Mouse (Mus musculus) gastrocnemius, postnatal 10 days (tissue): ENCODE measurements around the gene Casp4. TPM values are rescaled to one million over a fixed set of nuclear protein-coding genes. Genes with fewer than 3 reads are reported as not detected.

ENCODE experiments used
- total RNA-seq, 2 experiments: library from RNA; stranded (reverse); gene quantifications; 2 replicates each; pipeline ENCODE4 v1.2.3; 2021

The Casp4 gene
- total RNA-seq, 2 experiments from 2014 or later = 1.9 to 2.2 TPM

Other genes starting within 250 kb of the Casp4 start
- under 1 TPM; 0.31 to 0.68 TPM for gene Casp1, start 10.3 kb upstream of the Casp4 start, total RNA-seq
- gene Casp12, start 36.6 kb downstream of the Casp4 start, total RNA-seq = 1 to 10 TPM; 7.5 to 8.4 TPM